Mouse (Mus musculus) myocyte (in vitro differentiated cells): ENCODE measurements around the gene Brat1. TPM values are rescaled to one million over a fixed set of nuclear protein-coding genes. Genes with fewer than 3 reads are reported as not detected.

ENCODE experiments used
- H3K27me3 ChIP-seq: one replicate; pipeline ENCODE4 v1.6.1; 2011; ENCODE audit not compliant: control insufficient read depth, insufficient read depth, insufficient read length
- H3K36me3 ChIP-seq: one replicate; pipeline ENCODE4 v1.6.1; 2011; ENCODE audit not compliant: control insufficient read depth, insufficient read depth
- H3K4me2 ChIP-seq: one replicate; pipeline ENCODE4 v1.6.1; 2011; ENCODE audit warnings: low read depth, control low read depth
- H3K4me3 ChIP-seq: one replicate; pipeline ENCODE4 v1.5.1; 2011; ENCODE audit warnings: mild to moderate bottlenecking, control low read depth, moderate library complexity
- H3K79me2 ChIP-seq: one replicate; pipeline ENCODE4 v1.6.1; 2011; ENCODE audit not compliant: control insufficient read depth, insufficient read depth
- H3ac ChIP-seq: one replicate; pipeline ENCODE4 v1.6.1; 2011; ENCODE audit not compliant: control insufficient read depth, insufficient read length
- CEBPB ChIP-seq: IDR thresholded peaks from 2 replicates; pipeline ENCODE4 v1.6.1; 2011; ENCODE audit warnings: mild to moderate bottlenecking, moderate library complexity; ENCODE audit not compliant: poor library complexity, insufficient read depth, severe bottlenecking
- E2F4 ChIP-seq: IDR thresholded peaks from one replicate; pipeline ENCODE4 v1.6.1; 2011; ENCODE audit warnings: mild to moderate bottlenecking, control low read depth, moderate library complexity; ENCODE audit not compliant: insufficient read depth
- MAX ChIP-seq: IDR thresholded peaks from one replicate; pipeline ENCODE4 v1.6.1; 2011; ENCODE audit warnings: low read depth, mild to moderate bottlenecking, control low read depth
- MYOD1 ChIP-seq, 3 experiments: IDR thresholded peaks; one replicate each; pipeline ENCODE4 v1.6.1; 2011; ENCODE audit warnings: control low read depth in 2 of 3, low read depth in 2 of 3, mild to moderate bottlenecking in 2 of 3, moderate library complexity in 1 of 3; ENCODE audit not compliant: insufficient read length in 2 of 3, control insufficient read depth in 1 of 3
- MYOG ChIP-seq, 3 experiments: IDR thresholded peaks; one replicate each; pipeline ENCODE4 v1.6.1; 2011; ENCODE audit warnings: control low read depth in 2 of 3, low read depth in 2 of 3, mild to moderate bottlenecking in 2 of 3; ENCODE audit not compliant: insufficient read length in 2 of 3, control insufficient read depth in 1 of 3, insufficient read depth in 1 of 3
- POLR2A ChIP-seq: IDR thresholded peaks from one replicate; pipeline ENCODE4 v1.6.1; 2011; ENCODE audit warnings: low read depth, mild to moderate bottlenecking, control low read depth, moderate library complexity; ENCODE audit not compliant: insufficient read length
- POLR2AphosphoS2 ChIP-seq: IDR thresholded peaks from one replicate; pipeline ENCODE4 v1.6.1; 2011; ENCODE audit warnings: low read depth, control low read depth; ENCODE audit not compliant: insufficient read length
- REST ChIP-seq: IDR thresholded peaks from one replicate; pipeline ENCODE4 v1.6.1; 2011; ENCODE audit warnings: mild to moderate bottlenecking, control low read depth, moderate library complexity; ENCODE audit not compliant: insufficient read depth, insufficient read length
- SRF ChIP-seq: IDR thresholded peaks from one replicate; pipeline ENCODE4 v1.6.1; 2011; ENCODE audit warnings: low read depth; ENCODE audit not compliant: control insufficient read depth, insufficient read length
- TCF12 ChIP-seq: IDR thresholded peaks from one replicate; pipeline ENCODE4 v1.6.1; 2011; ENCODE audit warnings: mild to moderate bottlenecking, control low read depth; ENCODE audit not compliant: poor library complexity, insufficient read depth, severe bottlenecking
- TCF3 ChIP-seq: IDR thresholded peaks from one replicate; pipeline ENCODE4 v1.6.1; 2011; ENCODE audit warnings: low read depth, control low read depth; ENCODE audit not compliant: insufficient read length
- USF1 ChIP-seq: IDR thresholded peaks from one replicate; pipeline ENCODE4 v1.6.1; 2011; ENCODE audit warnings: low read depth, mild to moderate bottlenecking, control low read depth, moderate library complexity
- polyA plus RNA-seq: library from polyadenylated mRNA; unstranded; fragments of >200 nt; fragmentation: generic; extraction: Trizol; gene quantifications from one replicate; pipeline ENCODE4 v1.2.1, GENCODE M21; 2012; ENCODE audit warnings: missing spikeins

The Brat1 gene
- polyA plus RNA-seq: 14.2 TPM

- H3K4me2 ChIP-seq: peak within 1 kb of the TSS; percentile 97
- H3K27me3 ChIP-seq: no peaks in the 10 kb centered on the region
- TF ChIP-seq USF1 (peak; percentile 96), POLR2A (peak; percentile 98), REST (no peak), POLR2AphosphoS2 (peak; percentile 94), MYOD1 (IDR thresholded peaks at IDR 0.05; ENCODE audit: control insufficient read depth in 1 of 3, insufficient read length in 2 of 3, low read depth in 2 of 3) (peak in 1 of 3 experiments; percentile 7)
- H3K4me3 ChIP-seq: peak within 1 kb of the TSS; percentile 71
- no peaks in the 10 kb centered on the region for H3K79me2 ChIP-seq
- peak within 1 kb of the TSS; percentile 18 for H3ac ChIP-seq
- H3K36me3 ChIP-seq: peaks cover 5% of the 10 kb centered on the region
Observed at GRCm38 (mm10) chr5:140704378-140705251, at the start of gene Brat1. Gene Brat1 (plus strand): TSS chr5:140705011.

GRCm38 (mm10) chr5:140659607-140660272 is 45.1 kb upstream of the Brat1 start:
- no peak overlapping the region for H3K4me3 ChIP-seq
- no peak overlapping the region for H3K4me2 ChIP-seq
- H3ac ChIP-seq: no peak overlapping the region
- no peaks in the 10 kb centered on the region for H3K36me3 ChIP-seq
- H3K27me3 ChIP-seq: no peaks in the 10 kb centered on the region
- no peak for TF ChIP-seq USF1
- no peak for TF ChIP-seq POLR2AphosphoS2
- TF ChIP-seq MYOG (IDR thresholded peaks at IDR 0.05; ENCODE audit: control insufficient read depth in 1 of 3, insufficient read depth in 1 of 3, insufficient read length in 2 of 3, low read depth in 2 of 3): no peak
- no peak for TF ChIP-seq POLR2A
- no peak for TF ChIP-seq CEBPB
- no peak for TF ChIP-seq TCF12
- no peak for TF ChIP-seq MYOD1 (IDR thresholded peaks at IDR 0.05; ENCODE audit: control insufficient read depth in 1 of 3, insufficient read length in 2 of 3, low read depth in 2 of 3)
- TF ChIP-seq MAX: no peak
- no peak for TF ChIP-seq E2F4
- no peak for TF ChIP-seq TCF3
- no peak for TF ChIP-seq REST
- TF ChIP-seq SRF: no peak
- no peaks in the 10 kb centered on the region for H3K79me2 ChIP-seq

GRCm38 (mm10) chr5:140660398-140660797 is 44.4 kb upstream of the Brat1 start:
- TF ChIP-seq MYOD1 (IDR thresholded peaks at IDR 0.05; ENCODE audit: control insufficient read depth in 1 of 3, insufficient read length in 2 of 3, low read depth in 2 of 3) (no peak), USF1 (no peak), TCF3 (no peak), E2F4 (no peak), TCF12 (no peak), SRF (no peak), REST (no peak), MYOG (IDR thresholded peaks at IDR 0.05; ENCODE audit: control insufficient read depth in 1 of 3, insufficient read depth in 1 of 3, insufficient read length in 2 of 3, low read depth in 2 of 3) (no peak), POLR2AphosphoS2 (no peak), CEBPB (no peak), POLR2A (no peak), MAX (no peak)
- Histone ChIP-seq H3ac (no peak overlapping the region), H3K27me3 (no peaks in the 10 kb centered on the region)

GRCm38 (mm10) chr5:140661427-140661826 is 43.4 kb upstream of the Brat1 start:
- no peak overlapping the region for H3K4me3 ChIP-seq
- H3K27me3 ChIP-seq: no peaks in the 10 kb centered on the region
- H3K36me3 ChIP-seq: no peaks in the 10 kb centered on the region
- no peaks in the 10 kb centered on the region for H3K79me2 ChIP-seq
- H3ac ChIP-seq: no peak overlapping the region
- TF ChIP-seq POLR2A (no peak), USF1 (no peak), REST (no peak), MAX (no peak), MYOD1 (IDR thresholded peaks at IDR 0.05; ENCODE audit: control insufficient read depth in 1 of 3, insufficient read length in 2 of 3, low read depth in 2 of 3) (no peak)
- H3K4me2 ChIP-seq: no peak overlapping the region

More at GRCm38 (mm10) chr5:140660398-140660797, 44.4 kb upstream of the Brat1 start:
- Histone ChIP-seq H3K4me2 (no peak overlapping the region), H3K36me3 (no peaks in the 10 kb centered on the region), H3K4me3 (no peak overlapping the region), H3K79me2 (no peaks in the 10 kb centered on the region)
